Mouse (Mus musculus) adrenal gland (tissue): Measurements from ENCODE around the gene Phb2.

Source experiments
- intact Hi-C: fragments of 180-260 bp; cut with DNase I; formaldehyde crosslinking; loops from one replicate; pipeline ENCODE4 v1.15.1; 2025

The Phb2 gene

GRCm38 (mm10) chr6:124744755-124745321 is 32.7 kb downstream of the Phb2 start:
- intact Hi-C loops: no loop called here

GRCm38 (mm10) chr6:124745490-124746295 is 33.6 kb downstream of the Phb2 start:
- intact Hi-C loops: no loop called here

DNA sequence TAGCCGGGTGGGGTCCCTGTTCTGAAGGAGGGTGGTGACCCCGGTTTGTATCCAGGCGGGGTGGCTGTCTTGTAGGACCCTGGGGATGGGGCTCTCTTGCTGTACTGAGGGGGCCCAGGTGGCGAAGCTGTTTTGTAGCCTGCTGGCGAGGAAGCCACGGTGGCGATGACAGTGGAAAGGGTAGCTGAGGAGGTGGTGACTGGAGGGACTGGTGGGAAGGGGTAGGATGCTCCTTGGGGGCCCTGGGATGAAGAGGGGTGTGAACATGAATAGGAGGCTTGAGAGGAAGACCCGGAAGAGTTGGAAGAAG is 34.1 kb downstream of the Phb2 start:
- intact Hi-C loops: no loop called here

- intact Hi-C loops: no loop called here
These were observed 34.8 kb downstream of the Phb2 start for GRCm38 (mm10) chr6:124746654-124747632.

DNA sequence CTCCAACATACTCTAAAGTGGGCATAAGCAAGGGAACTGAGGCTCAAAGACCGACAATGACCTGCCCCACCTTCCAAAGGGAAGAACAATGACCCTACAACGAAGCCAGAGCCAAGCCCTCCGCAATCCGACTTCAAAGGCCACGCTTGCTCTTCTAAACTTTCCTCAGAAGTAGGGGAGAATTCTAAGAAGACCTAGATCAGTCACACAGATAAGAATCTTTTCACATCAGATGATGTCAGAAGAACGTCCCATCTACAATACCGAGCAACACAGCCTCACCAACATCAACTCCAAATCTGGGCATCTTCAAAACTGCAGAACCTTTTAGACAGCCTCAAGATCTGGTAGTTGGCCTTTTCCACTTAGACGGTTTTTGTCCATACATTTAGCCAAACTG is 38.3 kb downstream of the Phb2 start:
- intact Hi-C loops: no loop called here

GRCm38 (mm10) chr6:124753861-124754260 is 41.7 kb downstream of the Phb2 start:
- intact Hi-C loops: no loop called here

GRCm38 (mm10) chr6:124755306-124755705 is 43.2 kb downstream of the Phb2 start:
- intact Hi-C loops: loop anchor here (5.0 kb wide), 1 partner anchor 43 kb away; the partner anchor contains the start of genes Emg1 and Phb2

DNA sequence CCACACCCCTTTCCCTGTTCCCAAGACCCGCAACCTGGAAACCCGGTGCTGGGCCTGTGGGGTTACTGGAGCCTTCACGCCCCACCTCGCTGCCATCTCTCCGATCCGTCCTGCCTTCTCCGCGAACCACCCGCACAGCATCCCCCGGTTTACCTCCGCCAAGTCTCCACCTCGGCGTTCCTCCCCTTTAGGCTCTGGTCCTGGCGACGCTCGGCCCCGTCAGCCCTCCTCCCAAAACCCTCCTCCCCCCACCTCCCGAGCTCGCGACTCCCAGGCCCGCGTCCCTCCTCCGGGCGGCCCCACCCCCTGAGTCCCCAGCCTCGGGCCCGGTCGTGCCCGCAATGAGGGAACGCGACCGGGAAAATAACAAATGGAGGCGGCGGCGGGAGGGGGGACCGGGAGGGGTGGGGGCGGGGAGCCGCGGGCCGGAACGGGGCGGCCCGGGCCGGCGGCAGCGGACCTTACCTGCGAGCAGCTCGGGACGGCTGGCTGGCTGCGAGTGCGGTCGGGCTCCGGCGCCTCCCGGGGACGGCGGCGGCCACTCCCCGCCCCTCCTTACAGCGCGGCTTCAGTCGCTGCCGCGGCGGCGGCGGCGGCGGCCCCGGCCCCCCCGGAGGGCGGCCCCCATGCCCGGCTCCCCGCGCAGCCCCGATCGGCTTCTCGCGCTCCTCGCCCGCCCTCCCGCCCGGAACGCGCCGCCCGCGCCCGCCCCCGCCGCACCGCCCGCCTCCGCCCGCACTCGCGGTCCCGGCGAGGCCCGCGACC is 43.9 kb downstream of the Phb2 start, which contains the start of the genes Gm45234 and Atn1:
Gene Gm45234, minus strand, starts transcription at position 191 of the 765 bp plus-strand sequence.
Gene Atn1, minus strand, starts transcription at position 694 of the 765 bp plus-strand sequence.
- intact Hi-C loops: loop anchor here (5.0 kb wide), 1 partner anchor 44 kb away; the partner anchor contains the start of genes Emg1 and Phb2

GRCm38 (mm10) chr6:124756652-124757350 is 44.7 kb downstream of the Phb2 start:
- intact Hi-C loops: loop anchor here (5.0 kb wide), 1 partner anchor 44 kb away; the partner anchor contains the start of genes Emg1 and Phb2

DNA sequence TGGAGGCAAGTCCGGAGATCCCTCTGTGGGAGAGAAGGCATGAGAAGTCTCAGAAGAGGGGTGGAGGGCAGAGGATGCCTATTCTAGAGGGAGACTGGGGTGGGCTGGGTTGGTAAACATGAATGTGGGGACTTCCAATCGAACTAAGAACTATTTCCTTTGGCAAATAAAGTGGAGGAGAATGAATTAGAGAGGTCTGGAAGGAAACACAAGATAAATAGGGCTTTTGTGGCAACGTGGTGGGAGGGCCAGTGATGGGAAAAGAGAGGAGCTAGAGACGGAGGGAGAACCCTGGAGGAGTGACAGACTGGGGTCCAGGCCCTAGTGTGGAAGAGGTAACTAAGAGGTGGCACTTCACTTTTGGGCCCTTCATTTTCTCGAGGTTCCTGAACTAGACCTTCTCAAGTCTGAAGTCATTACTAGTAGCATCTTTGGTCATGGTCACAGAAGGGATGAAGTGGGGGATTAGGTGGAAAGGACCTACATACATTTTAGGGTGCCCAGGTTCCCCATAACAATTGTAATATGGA is 45.3 kb downstream of the Phb2 start:
- intact Hi-C loops: loop anchor here (5.0 kb wide), 1 partner anchor 45 kb away; the partner anchor contains the start of genes Emg1 and Phb2

DNA sequence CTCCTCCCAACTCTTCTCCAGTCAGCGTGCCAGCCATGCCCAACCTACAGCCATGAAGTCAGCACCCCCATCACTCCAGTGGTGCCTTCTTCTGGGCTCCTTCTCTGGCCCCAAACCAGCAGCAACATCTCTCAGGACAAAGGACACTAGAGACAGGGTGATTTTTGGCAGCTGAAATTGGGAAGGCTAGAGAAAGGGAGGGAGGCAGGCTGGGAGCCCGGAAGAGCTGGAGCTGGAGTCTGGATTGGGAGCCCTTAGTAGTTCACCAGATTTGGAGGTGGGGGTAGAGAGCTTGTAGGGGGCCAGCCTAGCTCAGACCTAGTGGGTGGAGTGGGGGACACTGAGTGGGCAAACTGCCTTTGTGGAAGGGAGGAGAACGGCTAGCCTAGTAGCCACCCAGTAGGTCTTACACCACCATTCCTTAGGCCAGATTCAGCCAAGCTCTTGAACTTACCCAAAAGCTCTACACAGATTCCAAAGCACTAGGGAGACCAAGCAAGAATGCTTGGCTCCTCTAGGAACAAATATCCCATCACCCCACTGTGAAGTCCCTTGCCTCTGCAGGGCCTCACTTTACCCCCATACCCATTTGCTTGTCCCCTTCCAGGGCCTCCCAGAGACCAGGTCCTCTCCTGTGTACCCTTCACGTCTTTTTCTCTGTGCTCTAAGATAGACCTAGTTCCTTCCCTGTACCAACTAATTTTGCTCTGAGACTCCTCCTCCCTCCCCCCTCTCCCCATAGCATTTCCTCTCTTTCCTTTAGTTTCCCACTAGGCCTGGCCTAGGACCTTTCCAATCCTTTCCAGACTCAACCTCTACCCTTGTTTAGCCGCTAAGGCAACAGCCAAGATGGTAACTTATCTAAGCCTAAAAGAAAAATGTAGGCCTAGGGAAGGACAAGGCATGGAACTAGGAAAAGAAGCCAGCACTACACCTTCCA is 46.0 kb downstream of the Phb2 start:
- intact Hi-C loops: loop anchor here (2.0 to 5.0 kb wide), 2 partner anchors 46 to 117 kb away; partner anchors contain the start of genes Emg1 and Phb2

GRCm38 (mm10) chr6:124758849-124759232 is 46.7 kb downstream of the Phb2 start:
- intact Hi-C loops: loop anchor here (2.0 to 5.0 kb wide), 2 partner anchors 47 to 118 kb away; partner anchors contain the start of genes Emg1 and Phb2

- intact Hi-C loops: loop anchor here (2.0 to 5.0 kb wide), 2 partner anchors 47 to 118 kb away; partner anchors contain the start of genes Emg1 and Phb2
These were observed 47.1 kb downstream of the Phb2 start for GRCm38 (mm10) chr6:124759259-124759658.

GRCm38 (mm10) chr6:124765951-124766350 is 53.8 kb downstream of the Phb2 start:
- intact Hi-C loops: no loop called here
